Mouse (Mus musculus) hindbrain, embryonic 14.5 days (tissue): Measurements from ENCODE around the gene Pcnx2. TPM values are rescaled to one million over a fixed set of nuclear protein-coding genes. Genes with fewer than 3 reads are reported as not detected.
A peak's percentile ranks its signal among the peaks of the same experiment; 100 is the strongest.

ENCODE experiments used
- ATAC-seq: fragments of 200-750 bp; cut with Nextera tagmentation; 2 replicates; pipeline ENCODE4 v1.8.0; 2017; ENCODE audit warnings: moderate number of reproducible peaks, mild to moderate bottlenecking, moderate TSS enrichment, moderate library complexity; ENCODE audit not compliant: low FRiP score
- DNase-seq: peaks from one replicate; pipeline ENCODE4 v3.0.0-alpha.2; 2015; ENCODE audit warnings: low spot score
- H3K27ac ChIP-seq: fragments of 300-500 bp; sonication (generic); 2 replicates; pipeline ENCODE4 v1.5.1; 2014; ENCODE audit warnings: mild to moderate bottlenecking, moderate library complexity
- H3K27me3 ChIP-seq: fragments of 300-500 bp; sonication (generic); 2 replicates; pipeline ENCODE4 v1.6.1; 2014; ENCODE audit warnings: mild to moderate bottlenecking, low read length, mixed read lengths; ENCODE audit not compliant: control insufficient read depth, insufficient read depth
- H3K36me3 ChIP-seq: fragments of 300-500 bp; sonication (generic); replicated peaks from 2 replicates; pipeline ENCODE4 v1.6.1; 2014; ENCODE audit not compliant: control insufficient read depth, insufficient read depth
- H3K4me1 ChIP-seq: fragments of 300-500 bp; sonication (generic); replicated peaks from 2 replicates; pipeline ENCODE4 v1.6.1; 2014; ENCODE audit warnings: antibody characterized with exemption, low read length, mixed read lengths; ENCODE audit not compliant: control insufficient read depth, insufficient read depth
- H3K4me2 ChIP-seq: fragments of 300-500 bp; sonication (generic); replicated peaks from 2 replicates; pipeline ENCODE4 v1.6.1; 2014; ENCODE audit warnings: mild to moderate bottlenecking, moderate library complexity
- H3K4me3 ChIP-seq: fragments of 300-500 bp; sonication (generic); replicated peaks from 2 replicates; pipeline ENCODE4 v1.5.1; 2014; ENCODE audit warnings: mild to moderate bottlenecking, low read length
- H3K9ac ChIP-seq: fragments of 300-500 bp; sonication (generic); 2 replicates; pipeline ENCODE4 v1.6.1; 2014
- H3K9me3 ChIP-seq: fragments of 300-500 bp; sonication (generic); 2 replicates; pipeline ENCODE4 v1.6.1; 2016; ENCODE audit warnings: low read length; ENCODE audit not compliant: control insufficient read depth
- WGBS: fragments of 180-500 bp; shearing (Covaris S2); extraction: QIAGEN DNeasy Blood & Tissue Kit; methylation state at CpG from one replicate; pipeline ENCODE4 v1.1.7; 2014; 5-methylcytosine and 5-hydroxymethylcytosine counted together
- polyA plus RNA-seq: library from polyadenylated mRNA; unstranded; fragments of >200 nt; fragmentation: Nextera tagmentation; extraction: Ambion mirVana; gene quantifications from 2 replicates; pipeline ENCODE4 v1.2.1, GENCODE M21; 2014

The Pcnx2 gene
- polyA plus RNA-seq, 1 experiment from 2014 or later, result 5.1 TPM

GRCm38 (mm10) chr8:125772300-125772699, 125.8 kb downstream of the Pcnx2 start:
- no peak for ATAC-seq
- WGBS, result 54% methylated on average over 2 of the region's 2 CpGs
- Histone ChIP-seq H3K9me3 (no peaks in the 10 kb centered on the region), H3K27ac (no peak overlapping the region), H3K4me3 (no peak overlapping the region), H3K36me3 (peaks cover 36% of the 10 kb centered on the region), H3K4me1 (no peaks in the 10 kb centered on the region), H3K9ac (no peak overlapping the region), H3K4me2 (no peak overlapping the region), H3K27me3 (no peaks in the 10 kb centered on the region)
- DNase-seq, result no peak

- Histone ChIP-seq H3K27ac (no peak overlapping the region), H3K9ac (no peak overlapping the region), H3K4me3 (no peak overlapping the region), H3K4me2 (no peak overlapping the region), H3K27me3 (no peaks in the 10 kb centered on the region), H3K4me1 (no peaks in the 10 kb centered on the region), H3K9me3 (no peaks in the 10 kb centered on the region), H3K36me3 (peaks cover 45% of the 10 kb centered on the region)
- WGBS, result 88% methylated on average over 10 of the region's 10 CpGs
- ATAC-seq, result no peak
- DNase-seq, result no peak
These were observed 130.0 kb downstream of the Pcnx2 start for GRCm38 (mm10) chr8:125768079-125768478.

GRCm38 (mm10) chr8:125763066-125763786, 134.9 kb downstream of the Pcnx2 start:
- DNase-seq (no peak), ATAC-seq (no peak)
- Histone ChIP-seq H3K27ac (no peak overlapping the region), H3K9ac (no peak overlapping the region), H3K27me3 (no peaks in the 10 kb centered on the region), H3K9me3 (no peaks in the 10 kb centered on the region), H3K4me2 (no peak overlapping the region), H3K36me3 (peaks cover 39% of the 10 kb centered on the region; the same call in 1 of the 2 replicates), H3K4me1 (no peaks in the 10 kb centered on the region), H3K4me3 (no peak overlapping the region)
- WGBS, result 95% methylated on average over 16 of the region's 16 CpGs

- Histone ChIP-seq H3K4me1 (peaks cover 8% of the 10 kb centered on the region; the same call in 1 of the 2 replicates), H3K4me2 (no peak overlapping the region), H3K9me3 (no peaks in the 10 kb centered on the region), H3K27me3 (no peaks in the 10 kb centered on the region), H3K9ac (no peak overlapping the region), H3K27ac (no peak overlapping the region), H3K4me3 (no peak overlapping the region), H3K36me3 (peaks cover 16% of the 10 kb centered on the region; the same call in 1 of the 2 replicates)
- no peak for DNase-seq
- ATAC-seq, result no peak
- 49% methylated on average over 10 of the region's 10 CpGs for WGBS
These were observed 139.1 kb downstream of the Pcnx2 start for GRCm38 (mm10) chr8:125759022-125759421.

GRCm38 (mm10) chr8:125757106-125757496, 141.0 kb downstream of the Pcnx2 start:
- Histone ChIP-seq H3K9ac (no peak overlapping the region), H3K27ac (0 out of 2 replicates have a peak overlapping the region, but pooled peaks have one; percentile 20), H3K36me3 (peaks cover 19% of the 10 kb centered on the region; the same call in 1 of the 2 replicates), H3K4me3 (no peak overlapping the region), H3K4me2 (no peak overlapping the region), H3K4me1 (peaks cover 8% of the 10 kb centered on the region; the same call in 1 of the 2 replicates), H3K9me3 (no peaks in the 10 kb centered on the region), H3K27me3 (no peaks in the 10 kb centered on the region)
- DNase-seq, result no peak
- ATAC-seq, result peak; percentile 24; the same call in 1 of the 2 replicates
- 46% methylated on average over 1 of the region's 1 CpGs for WGBS

GRCm38 (mm10) chr8:125756391-125757105, 141.6 kb downstream of the Pcnx2 start:
- Histone ChIP-seq H3K4me3 (no peak overlapping the region), H3K4me2 (no peak overlapping the region), H3K9me3 (no peaks in the 10 kb centered on the region), H3K27me3 (no peaks in the 10 kb centered on the region), H3K27ac (peak overlapping the region; percentile 20), H3K4me1 (peaks cover 8% of the 10 kb centered on the region; the same call in 1 of the 2 replicates), H3K9ac (no peak overlapping the region), H3K36me3 (peaks cover 19% of the 10 kb centered on the region; the same call in 1 of the 2 replicates)
- ATAC-seq (peak; percentile 62; the same call in 1 of the 2 replicates), DNase-seq (no peak)
- WGBS, result 50% methylated on average over 9 of the region's 9 CpGs

- Histone ChIP-seq H3K27ac (peak overlapping the region; percentile 9; the same call in 1 of the 2 replicates), H3K36me3 (0 out of 2 replicates have a peak, but pooled peaks cover 13% of the 10 kb centered on the region), H3K9me3 (no peaks in the 10 kb centered on the region), H3K27me3 (no peaks in the 10 kb centered on the region), H3K4me1 (peaks cover 8% of the 10 kb centered on the region; the same call in 1 of the 2 replicates), H3K9ac (no peak overlapping the region), H3K4me2 (no peak overlapping the region), H3K4me3 (no peak overlapping the region)
- no peak for ATAC-seq
- WGBS, result 70% methylated on average over 8 of the region's 8 CpGs
- DNase-seq, result no peak
These were observed 142.2 kb downstream of the Pcnx2 start for GRCm38 (mm10) chr8:125755896-125756295.

- Histone ChIP-seq H3K9ac (no peak overlapping the region), H3K4me1 (no peaks in the 10 kb centered on the region), H3K4me3 (no peak overlapping the region), H3K9me3 (no peaks in the 10 kb centered on the region), H3K36me3 (peaks cover 3% of the 10 kb centered on the region; the same call in 1 of the 2 replicates), H3K27ac (no peak overlapping the region), H3K27me3 (no peaks in the 10 kb centered on the region), H3K4me2 (no peak overlapping the region)
- DNase-seq (no peak), ATAC-seq (no peak)
- 65% methylated on average over 8 of the region's 8 CpGs for WGBS
These were observed 147.3 kb downstream of the Pcnx2 start for GRCm38 (mm10) chr8:125750846-125751245.

- Histone ChIP-seq H3K36me3 (no peaks in the 10 kb centered on the region; the same call in 1 of the 2 replicates), H3K4me2 (no peak overlapping the region), H3K9me3 (no peaks in the 10 kb centered on the region), H3K4me3 (no peak overlapping the region), H3K27me3 (no peaks in the 10 kb centered on the region), H3K4me1 (no peaks in the 10 kb centered on the region), H3K27ac (no peak overlapping the region), H3K9ac (no peak overlapping the region)
- DNase-seq (no peak), ATAC-seq (no peak)
- whole genome bisulfite sequencing, result 62% methylated on average over 8 of the region's 8 CpGs
These were observed 150.7 kb downstream of the Pcnx2 start for GRCm38 (mm10) chr8:125747390-125747789.
